Mouse (Mus musculus) NIH3T3 (cell line): ENCODE data around the gene Ttpal.
A peak's percentile ranks its signal among the peaks of the same experiment; 100 is the strongest.

Source experiments
- DNase-seq: peaks from one replicate; pipeline ENCODE4 v3.0.0-alpha.2; 2012; ENCODE audit warnings: low read depth

Ttpal gene

DNA sequence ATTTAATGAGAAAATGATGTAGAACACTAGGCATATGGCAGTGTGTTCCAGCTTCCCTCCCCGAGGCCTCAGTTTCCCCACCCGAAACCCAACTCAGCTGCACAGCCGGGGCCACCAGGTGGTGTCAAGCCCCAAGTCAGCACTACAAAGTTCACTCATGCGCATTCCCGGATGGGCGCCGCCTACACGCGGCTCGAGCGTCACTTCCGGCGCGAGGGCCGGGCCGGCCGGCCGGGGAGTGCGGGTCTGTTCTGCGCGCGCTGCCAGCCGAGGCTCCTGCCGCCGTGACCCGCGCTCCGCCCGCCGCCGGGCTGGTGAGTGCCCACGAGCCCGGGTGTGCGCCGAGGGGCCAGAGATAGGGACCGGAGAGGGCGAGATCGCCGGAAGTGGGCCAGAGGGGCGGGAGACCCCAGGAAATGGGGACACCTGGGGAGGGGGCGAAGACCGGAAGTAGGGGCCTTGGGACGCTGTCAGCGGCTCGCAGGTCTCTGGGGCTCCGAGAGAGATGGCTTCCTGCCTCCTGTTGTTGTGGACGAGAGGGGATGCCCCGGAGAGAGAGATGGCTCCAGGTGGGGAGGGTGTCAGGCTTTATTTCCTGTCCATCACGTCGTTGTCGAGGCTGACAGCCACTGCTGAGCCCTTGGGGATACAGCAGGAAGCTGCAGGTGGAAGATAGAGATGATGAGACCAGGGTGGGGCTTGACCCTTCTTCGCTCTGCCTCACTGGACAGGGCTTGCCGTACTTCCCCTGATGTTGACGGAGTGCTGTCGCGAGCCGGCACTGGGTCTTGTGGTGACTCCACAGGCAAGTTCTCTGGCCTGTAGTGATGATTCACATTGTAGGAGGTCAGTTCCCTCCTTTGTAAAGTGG, at the start of gene Ttpal:
Gene Ttpal (plus strand): TSS at position 214 of the 871 bp plus-strand sequence.
- peak; percentile 93 for DNase-seq

- no peak for DNase-seq
Measured at GRCm38 (mm10) chr2:163552518-163552929, 49.6 kb upstream of the Ttpal start.

DNA sequence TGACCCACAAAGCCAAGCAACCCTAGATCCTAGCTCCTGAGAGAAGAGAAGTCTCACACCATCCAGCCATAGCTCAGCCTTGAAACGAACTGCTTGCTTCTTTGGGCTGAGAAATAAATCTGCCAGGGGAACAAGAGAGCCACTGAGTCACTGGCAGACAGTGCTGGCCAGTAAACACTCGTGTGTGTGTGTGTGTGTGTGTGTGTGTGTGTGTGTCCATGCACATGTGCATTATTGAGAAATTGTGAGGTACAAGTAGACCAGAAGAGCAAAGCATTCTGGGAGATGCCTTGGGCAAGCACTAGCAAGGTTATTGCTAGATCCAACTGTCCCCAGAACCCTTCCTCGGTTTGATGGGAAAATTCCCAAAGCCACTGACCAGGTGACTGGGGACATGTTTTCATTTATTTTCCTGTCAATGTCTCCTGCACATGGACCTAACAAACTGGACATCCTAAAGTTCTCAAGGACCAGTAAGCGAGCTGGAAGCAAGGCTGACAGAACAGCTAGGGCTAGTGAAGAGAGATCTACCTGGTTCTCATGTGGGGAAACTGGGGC, 47.6 kb upstream of the Ttpal start:
- DNase-seq, result no peak

GRCm38 (mm10) chr2:163554996-163555395, 47.1 kb upstream of the Ttpal start:
- DNase-seq, result no peak

- DNase-seq, result no peak
Measured at GRCm38 (mm10) chr2:163555417-163555816, 46.7 kb upstream of the Ttpal start.

- DNase-seq, result no peak
Measured at GRCm38 (mm10) chr2:163558548-163558947, 43.6 kb upstream of the Ttpal start.

DNA sequence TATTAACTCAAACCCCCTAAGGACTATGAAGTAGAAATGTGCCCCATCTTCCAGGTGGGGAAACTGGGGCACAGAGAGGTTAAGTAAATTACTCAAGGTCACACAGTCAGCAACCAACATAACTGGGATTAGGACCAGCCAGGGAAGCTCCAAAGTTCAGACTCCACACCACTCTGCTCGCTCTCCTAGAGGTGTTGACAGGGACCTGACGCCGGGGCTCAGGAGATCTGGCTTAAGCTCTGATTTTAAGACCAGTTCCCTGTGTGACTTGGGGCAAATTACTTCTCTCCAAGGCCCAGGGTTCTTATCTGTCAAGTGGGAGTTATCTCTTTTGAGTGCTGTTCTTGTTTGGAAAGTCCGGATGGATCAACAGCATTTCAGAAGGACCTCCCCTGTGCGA, 42.9 kb upstream of the Ttpal start:
- DNase-seq, result no peak

DNA sequence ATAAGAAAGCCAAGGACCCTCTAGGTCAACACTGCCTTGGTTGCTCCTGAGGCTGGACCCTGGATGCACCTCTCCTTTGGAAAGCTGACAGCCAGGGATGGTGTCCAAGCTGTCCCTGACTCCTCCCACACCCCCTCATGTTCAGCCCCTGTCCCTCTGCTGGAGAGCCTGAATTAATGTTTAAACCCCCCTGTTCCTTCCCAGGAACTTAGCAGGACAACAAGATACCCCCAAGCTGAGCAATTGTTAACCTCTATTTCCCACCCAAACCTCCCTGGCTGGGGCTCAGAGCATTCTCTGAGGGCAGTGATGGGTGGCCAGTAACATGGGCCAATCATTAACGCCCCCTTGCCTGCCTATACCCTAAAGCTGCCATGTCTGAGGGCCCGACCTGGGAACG, 41.9 kb upstream of the Ttpal start:
- DNase-seq, result no peak

DNA sequence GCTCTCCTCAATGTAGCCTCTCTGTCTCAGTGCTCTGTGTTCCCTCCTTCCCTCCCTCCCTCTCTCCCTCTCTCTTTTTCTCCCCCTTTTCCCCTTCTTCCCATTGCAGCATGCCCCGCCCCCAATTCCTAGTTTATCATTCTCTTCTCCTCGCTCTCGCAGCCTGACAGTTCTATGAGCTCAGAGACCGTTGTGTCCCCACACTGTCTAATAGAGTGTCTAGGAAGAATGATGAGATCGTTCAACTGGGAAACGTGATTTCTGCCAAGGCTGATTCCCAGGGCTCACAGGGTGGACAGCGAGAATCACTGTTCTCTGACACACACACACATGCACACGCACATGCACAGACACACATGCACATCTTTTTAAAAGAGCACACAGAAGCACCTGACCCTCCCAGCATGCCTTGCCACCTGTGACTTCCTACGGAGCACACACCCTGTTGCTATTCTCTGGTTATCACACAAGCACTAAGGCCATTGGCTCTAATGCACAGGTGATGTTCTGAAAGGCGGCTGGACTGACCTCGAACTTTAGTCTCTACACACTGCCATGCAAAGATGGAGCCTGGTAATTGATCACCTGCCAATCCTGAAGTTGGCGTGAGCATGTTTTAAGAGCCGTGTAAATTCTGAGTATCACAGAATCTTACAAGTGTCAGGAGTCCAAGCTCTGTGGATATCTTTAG, 40.7 kb upstream of the Ttpal start:
- no peak for DNase-seq

DNA sequence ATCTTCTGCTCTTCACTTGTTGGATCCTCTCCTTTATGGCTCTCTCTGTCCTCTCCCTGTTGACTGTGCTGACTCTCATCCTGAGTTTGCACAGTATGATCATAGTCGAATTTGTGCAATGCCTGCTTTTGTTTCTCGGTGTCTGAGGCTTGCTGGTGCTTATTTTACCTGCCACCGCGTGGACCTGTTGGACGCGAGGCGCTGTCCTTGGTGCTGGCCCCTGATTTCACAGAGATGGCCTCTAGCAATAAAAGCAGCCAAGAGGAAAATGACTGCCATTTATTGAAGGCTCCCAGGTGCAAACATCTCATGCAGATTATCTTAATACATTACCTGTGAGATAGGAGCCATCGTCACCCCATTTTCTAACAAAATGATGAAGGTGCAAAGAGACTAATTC, 37.5 kb upstream of the Ttpal start:
- DNase-seq, result peak; percentile 60

- no peak for DNase-seq
Measured at GRCm38 (mm10) chr2:163574321-163574720, 27.8 kb upstream of the Ttpal start.

- DNase-seq, result no peak
Measured at GRCm38 (mm10) chr2:163575248-163575647, 26.9 kb upstream of the Ttpal start.

DNA sequence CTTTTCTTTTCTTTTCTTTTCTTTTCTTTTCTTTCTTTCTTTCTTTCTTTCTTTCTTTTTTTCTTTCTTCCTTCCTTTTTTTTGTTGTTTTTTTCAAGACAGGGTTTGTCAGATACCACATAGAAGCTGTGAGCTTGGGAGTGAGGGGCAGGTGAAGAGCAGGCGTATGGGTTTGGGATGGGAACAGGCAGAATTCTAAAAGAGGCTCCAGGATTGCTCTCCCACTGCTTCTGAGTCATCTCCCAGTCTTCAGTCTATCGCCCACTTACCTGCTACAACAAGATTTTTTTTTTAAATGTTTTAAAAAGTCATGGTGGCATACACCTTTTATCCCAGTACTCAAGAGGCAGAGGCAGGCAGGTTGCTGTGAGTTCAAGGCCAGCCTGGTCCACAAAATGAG, 24.1 kb upstream of the Ttpal start:
- no peak for DNase-seq

GRCm38 (mm10) chr2:163580069-163580945, 21.8 kb upstream of the Ttpal start:
- DNase-seq, result no peak

- DNase-seq, result no peak
Measured at GRCm38 (mm10) chr2:163583226-163584087, 18.7 kb upstream of the Ttpal start.

DNA sequence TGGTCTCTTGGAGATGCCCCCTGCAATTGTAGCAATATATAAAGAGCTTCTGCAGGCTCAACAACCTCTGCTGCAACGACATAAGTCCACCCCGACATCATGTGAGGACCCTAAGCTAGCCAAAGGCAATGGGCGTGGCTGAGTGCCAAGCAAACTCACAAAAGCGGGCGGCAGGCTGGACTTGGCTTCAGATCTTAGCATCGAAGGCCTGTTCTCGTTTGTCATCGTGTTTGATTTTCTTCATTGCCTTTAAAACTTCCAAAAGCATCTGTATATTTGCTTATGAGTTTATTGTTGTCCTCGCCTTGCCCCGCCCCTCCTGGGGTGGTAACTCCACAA, 18.1 kb upstream of the Ttpal start:
- peak; percentile 13 for DNase-seq

DNA sequence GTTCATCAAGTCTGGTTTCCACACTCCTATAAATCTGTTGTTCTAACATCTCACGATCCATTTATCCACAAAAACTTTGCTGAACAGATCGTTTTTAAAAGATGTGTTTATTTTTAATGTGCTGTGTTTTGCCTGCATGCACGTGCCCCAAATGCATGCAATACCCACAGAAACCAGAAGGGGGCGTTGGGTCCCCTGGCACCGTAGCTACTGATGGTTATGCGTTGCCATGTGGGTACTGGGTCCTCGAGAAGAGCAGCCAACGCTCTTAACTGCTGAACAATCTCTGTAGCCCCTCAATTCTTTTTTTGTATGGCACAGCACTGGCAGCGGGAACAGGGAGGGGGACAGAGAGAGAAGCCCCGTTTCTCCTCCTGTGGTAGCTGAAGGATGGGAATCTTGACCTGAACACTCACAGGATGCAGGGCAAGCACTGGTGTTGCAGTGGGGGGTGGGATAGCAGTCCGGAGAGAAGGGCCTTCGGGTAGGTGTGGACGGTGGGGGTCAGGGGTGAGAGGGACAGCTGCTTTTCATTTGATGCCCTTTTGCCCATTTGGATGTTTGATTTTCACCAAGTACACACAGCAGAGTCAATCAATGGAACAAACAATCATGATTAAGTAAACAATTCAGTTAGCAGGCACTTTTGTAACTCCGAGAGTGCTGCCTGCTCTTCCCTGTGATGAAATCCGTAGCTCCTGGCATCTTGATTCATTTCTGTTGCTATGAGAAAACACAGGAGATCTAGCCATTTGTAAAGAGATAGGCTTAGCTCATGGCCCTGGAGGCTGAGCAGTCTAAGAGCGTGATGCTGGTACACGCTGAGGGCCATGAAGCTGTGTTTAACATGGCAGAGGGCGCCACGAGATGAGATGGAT, 15.5 kb upstream of the Ttpal start:
- peak; percentile 42 for DNase-seq

DNA sequence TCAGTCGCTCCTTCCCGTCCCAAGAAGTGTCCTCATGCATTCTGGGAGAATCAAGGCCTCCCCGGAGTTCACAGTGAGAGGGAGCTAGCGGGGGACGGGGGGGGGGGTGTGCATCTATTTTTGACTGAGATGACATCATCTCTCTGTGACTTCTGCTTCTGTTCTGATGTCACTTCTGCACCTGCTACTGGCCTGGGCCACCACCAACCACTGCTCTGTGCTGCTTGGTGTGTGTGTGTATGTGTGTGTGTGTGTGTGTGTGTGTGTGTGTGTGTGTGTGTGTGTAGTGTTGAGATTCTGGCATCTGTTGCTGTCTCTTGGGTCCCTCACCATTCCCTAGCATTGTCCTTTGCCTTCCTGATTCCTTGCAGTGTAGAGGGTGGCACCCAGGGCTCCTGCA, 14.6 kb upstream of the Ttpal start:
- no peak for DNase-seq

DNA sequence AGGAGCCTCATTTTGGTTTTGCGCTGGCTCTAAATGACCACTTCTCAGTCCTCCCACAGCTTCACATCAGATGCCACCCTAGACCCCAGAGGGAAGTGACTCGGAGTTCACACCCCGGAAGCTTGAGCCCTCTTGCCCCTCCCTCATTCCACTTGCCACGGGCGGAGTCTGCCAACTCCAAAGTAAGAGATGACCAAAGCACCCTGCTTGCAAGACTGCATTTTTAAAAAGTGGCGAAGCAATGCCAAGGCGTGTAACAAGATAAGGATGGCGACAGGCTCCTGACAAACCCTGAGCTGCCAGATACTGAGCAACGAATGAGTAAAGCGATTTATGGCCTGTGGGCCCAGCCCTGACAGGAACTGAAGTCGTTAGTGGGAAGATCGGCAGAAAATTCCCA, 11.9 kb upstream of the Ttpal start:
- DNase-seq, result peak; percentile 27

GRCm38 (mm10) chr2:163590996-163591395, 11.1 kb upstream of the Ttpal start:
- DNase-seq, result peak; percentile 71
